Mouse (Mus musculus): ENCODE results near the gene Adcy6. TPM values are rescaled to one million over a fixed set of nuclear protein-coding genes. Genes with fewer than 3 reads are reported as not detected.

Gene Adcy6
- polyA plus RNA-seq (2015; fragmentation: Nextera tagmentation; extraction: Ambion mirVana) = 9.1 and 10.1 TPM in 2 replicates

DNA sequence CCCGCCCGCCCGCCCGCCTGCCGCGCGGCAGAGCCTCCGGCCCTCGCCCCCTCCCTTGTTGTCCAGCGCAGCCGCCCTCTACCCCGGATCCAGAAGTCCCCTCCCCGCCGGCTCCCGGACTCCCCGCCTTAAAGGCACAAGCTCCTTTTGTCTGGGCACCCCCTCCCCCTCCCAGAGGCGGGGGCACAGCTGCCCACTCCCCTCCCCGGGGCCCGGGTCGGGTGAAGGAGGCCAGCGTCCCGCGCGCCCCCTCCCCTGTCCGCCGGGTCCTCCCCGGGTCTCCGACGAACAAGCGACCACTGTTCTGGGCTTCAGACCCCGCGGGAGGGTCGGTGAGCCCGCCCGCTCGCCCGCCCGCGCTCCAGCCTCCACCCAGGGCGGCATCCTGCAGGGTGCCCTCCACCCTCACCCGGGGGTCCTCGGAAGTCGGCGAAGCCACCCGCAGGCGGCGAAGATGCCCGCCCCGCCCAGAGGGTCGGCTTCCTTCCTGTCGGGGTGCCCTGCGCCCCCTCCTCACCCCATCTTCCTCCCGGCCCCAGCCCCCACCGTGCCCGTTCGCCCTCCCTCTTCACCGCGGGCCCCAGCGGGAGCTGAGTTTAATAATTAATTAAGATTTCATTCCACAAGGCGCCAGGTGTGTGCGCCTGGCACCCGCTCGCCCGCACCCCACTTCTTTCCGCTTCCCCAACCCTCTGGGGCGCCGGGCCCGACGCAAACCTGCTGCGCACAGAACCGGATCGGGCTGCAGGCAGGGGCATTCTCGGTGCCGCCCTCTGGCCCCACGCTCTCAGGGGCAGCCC lies at the start of gene Adcy6:
Gene Adcy6, minus strand, starts transcription at position 746 of the 800 bp plus-strand sequence.
- peak within 1 kb of the TSS; percentile 92 for H3K9ac ChIP-seq (ENCODE audit: low read depth, low read length)
- peak within 1 kb of the TSS; percentile 88 for H3K27ac ChIP-seq (ENCODE audit: low read depth, low read length)
- H3K4me3 ChIP-seq (ENCODE audit: low read length) = peak within 1 kb of the TSS; percentile 90
- H3K4me1 ChIP-seq (ENCODE audit: control insufficient read depth, insufficient read depth, low read depth, low read length) = peaks cover 24% of the 10 kb centered on the region
- peak; percentile 90 for ATAC-seq
- WGBS = under 1% methylated on average over 41 of the region's 75 CpGs
- no peaks in the 10 kb centered on the region for H3K27me3 ChIP-seq (replicated peaks; ENCODE audit: control insufficient read depth, insufficient read depth, low read length)
- peak within 1 kb of the TSS; percentile 61 for H3K4me2 ChIP-seq (ENCODE audit: low read length)
- H3K9me3 ChIP-seq (ENCODE audit: control insufficient read depth, low read length) = no peaks in the 10 kb centered on the region
- H3K36me3 ChIP-seq (ENCODE audit: control insufficient read depth, insufficient read depth, low read length) = no peaks in the 10 kb centered on the region

DNA sequence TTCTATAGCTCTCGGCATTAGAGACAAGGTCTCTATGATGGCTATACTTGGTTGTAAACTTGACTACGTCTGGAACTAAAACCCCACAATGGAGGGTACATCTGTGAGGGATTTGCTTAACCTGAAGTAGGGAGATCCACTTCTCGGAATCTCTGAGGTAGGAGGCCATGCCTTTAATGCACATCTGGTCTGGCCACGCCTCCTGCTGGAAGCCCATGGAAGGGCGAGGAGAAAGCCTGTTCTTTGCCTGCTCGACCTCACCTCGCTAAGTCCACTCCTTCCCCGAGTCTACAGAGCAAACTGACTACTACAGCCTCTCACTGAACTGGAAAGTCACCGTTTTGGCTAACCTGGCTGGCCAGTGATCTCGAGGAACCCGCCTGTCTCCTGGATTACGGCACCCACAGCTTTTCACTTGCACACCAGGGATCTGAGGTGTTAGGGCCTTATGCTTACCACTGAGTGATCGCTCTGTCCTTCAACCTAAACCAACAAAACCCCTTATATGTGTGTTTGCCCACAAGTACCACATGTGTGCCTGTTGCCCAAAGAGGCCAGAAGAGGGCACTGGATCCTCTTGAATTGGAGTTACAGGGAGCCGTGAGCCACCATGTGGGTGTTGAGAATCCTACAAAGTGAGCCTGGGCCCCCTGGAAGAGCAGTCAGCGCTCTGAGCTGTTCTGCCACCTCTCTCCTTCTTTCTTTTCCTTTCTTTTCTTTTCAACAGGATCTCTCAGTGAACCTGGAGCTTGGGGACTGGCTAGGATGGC lies 47.3 kb upstream of the Adcy6 start:
- no peak overlapping the region for H3K4me3 ChIP-seq (ENCODE audit: low read length)
- WGBS = 87% methylated on average over 15 of the region's 15 CpGs
- H3K27me3 ChIP-seq (replicated peaks; ENCODE audit: control insufficient read depth, insufficient read depth, low read length) = no peaks in the 10 kb centered on the region
- H3K4me1 ChIP-seq (ENCODE audit: control insufficient read depth, insufficient read depth, low read depth, low read length) = peaks cover 6% of the 10 kb centered on the region
- no peak overlapping the region for H3K9ac ChIP-seq (ENCODE audit: low read depth, low read length)
- H3K27ac ChIP-seq (ENCODE audit: low read depth, low read length) = no peak overlapping the region
- no peak overlapping the region for H3K4me2 ChIP-seq (ENCODE audit: low read length)
- peaks cover 47% of the 10 kb centered on the region for H3K36me3 ChIP-seq (ENCODE audit: control insufficient read depth, insufficient read depth, low read length)
- no peak for ATAC-seq
- no peaks in the 10 kb centered on the region for H3K9me3 ChIP-seq (ENCODE audit: control insufficient read depth, low read length)

DNA sequence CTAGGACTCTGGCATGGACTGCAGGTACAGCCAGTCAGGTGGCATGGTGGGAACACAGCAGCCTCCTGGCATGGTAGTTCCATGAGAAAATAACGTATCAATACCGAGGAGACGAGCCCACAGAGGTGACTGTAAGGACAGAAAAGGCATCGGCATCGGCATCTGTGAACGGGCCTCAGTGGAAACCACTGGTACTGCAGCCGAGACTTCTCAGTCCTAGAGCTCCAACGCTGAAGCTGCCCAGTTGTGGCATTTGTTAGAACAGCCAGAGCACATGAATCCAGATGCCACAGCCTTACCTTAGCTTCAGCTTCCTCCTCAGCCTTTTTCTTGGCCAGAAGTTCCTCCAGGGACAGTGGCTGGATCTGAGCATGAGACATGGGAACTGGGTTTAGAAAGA lies 42.3 kb upstream of the Adcy6 start:
- Histone ChIP-seq H3K27ac (ENCODE audit: low read depth, low read length) (no peak overlapping the region), H3K9ac (ENCODE audit: low read depth, low read length) (no peak overlapping the region), H3K27me3 (replicated peaks; ENCODE audit: control insufficient read depth, insufficient read depth, low read length) (no peaks in the 10 kb centered on the region), H3K4me2 (ENCODE audit: low read length) (no peak overlapping the region), H3K4me1 (ENCODE audit: control insufficient read depth, insufficient read depth, low read depth, low read length) (no peaks in the 10 kb centered on the region), H3K36me3 (ENCODE audit: control insufficient read depth, insufficient read depth, low read length) (peaks cover 71% of the 10 kb centered on the region), H3K9me3 (ENCODE audit: control insufficient read depth, low read length) (no peaks in the 10 kb centered on the region), H3K4me3 (ENCODE audit: low read length) (no peak overlapping the region)
- WGBS = 97% methylated on average over 8 of the region's 8 CpGs
- no peak for ATAC-seq

DNA sequence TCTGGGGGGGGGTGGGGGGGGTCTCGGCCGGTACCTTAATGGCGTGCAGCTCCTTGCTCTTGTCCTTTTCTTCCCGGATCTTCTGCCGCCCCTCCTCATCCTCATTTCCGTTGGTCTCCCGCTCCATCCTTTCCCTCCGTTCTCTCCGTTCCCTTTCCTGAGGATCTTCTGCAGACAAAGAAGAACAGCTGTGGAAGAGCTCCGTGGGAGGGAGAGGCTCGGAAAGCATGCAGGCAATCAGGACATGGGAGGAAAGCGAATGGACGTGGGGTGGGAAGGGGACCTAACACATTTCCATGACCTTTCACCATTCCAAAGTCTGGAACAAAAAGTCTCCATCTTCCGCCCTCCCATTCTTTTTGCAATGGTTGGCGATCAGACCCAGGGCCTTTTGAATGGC lies 41.6 kb upstream of the Adcy6 start:
- Histone ChIP-seq H3K27ac (ENCODE audit: low read depth, low read length) (no peak overlapping the region), H3K9ac (ENCODE audit: low read depth, low read length) (no peak overlapping the region), H3K4me3 (ENCODE audit: low read length) (no peak overlapping the region), H3K4me1 (ENCODE audit: control insufficient read depth, insufficient read depth, low read depth, low read length) (no peaks in the 10 kb centered on the region), H3K9me3 (ENCODE audit: control insufficient read depth, low read length) (no peaks in the 10 kb centered on the region), H3K4me2 (ENCODE audit: low read length) (no peak overlapping the region), H3K27me3 (replicated peaks; ENCODE audit: control insufficient read depth, insufficient read depth, low read length) (no peaks in the 10 kb centered on the region), H3K36me3 (ENCODE audit: control insufficient read depth, insufficient read depth, low read length) (peaks cover 69% of the 10 kb centered on the region)
- ATAC-seq = no peak
- WGBS = 89% methylated on average over 15 of the region's 15 CpGs

DNA sequence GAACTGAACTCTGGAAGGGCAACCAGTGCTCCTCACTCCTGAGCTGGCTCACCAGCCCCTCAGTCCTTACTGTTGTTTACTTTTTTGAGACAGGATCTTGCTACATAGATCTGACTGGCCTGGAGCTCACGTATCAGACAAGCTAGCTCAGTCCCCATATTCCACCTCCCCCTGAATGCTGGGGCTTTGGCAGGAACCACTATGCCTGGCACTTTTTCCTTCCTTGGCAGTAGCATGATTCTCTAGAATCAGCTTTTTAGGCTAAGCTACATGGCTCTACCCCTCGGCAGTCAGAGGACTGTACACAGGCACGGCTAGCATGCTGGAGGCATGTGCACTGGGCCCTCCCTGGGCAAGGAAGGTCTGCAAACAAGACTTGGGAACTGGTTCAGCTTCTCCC lies 38.2 kb upstream of the Adcy6 start:
- Histone ChIP-seq H3K4me2 (ENCODE audit: low read length) (no peak overlapping the region), H3K27me3 (replicated peaks; ENCODE audit: control insufficient read depth, insufficient read depth, low read length) (no peaks in the 10 kb centered on the region), H3K4me1 (ENCODE audit: control insufficient read depth, insufficient read depth, low read depth, low read length) (no peaks in the 10 kb centered on the region), H3K27ac (ENCODE audit: low read depth, low read length) (no peak overlapping the region), H3K4me3 (ENCODE audit: low read length) (no peak overlapping the region), H3K9ac (ENCODE audit: low read depth, low read length) (no peak overlapping the region), H3K36me3 (ENCODE audit: control insufficient read depth, insufficient read depth, low read length) (peaks cover 82% of the 10 kb centered on the region), H3K9me3 (ENCODE audit: control insufficient read depth, low read length) (no peaks in the 10 kb centered on the region)
- ATAC-seq = no peak
- 94% methylated on average over 3 of the region's 3 CpGs for WGBS

DNA sequence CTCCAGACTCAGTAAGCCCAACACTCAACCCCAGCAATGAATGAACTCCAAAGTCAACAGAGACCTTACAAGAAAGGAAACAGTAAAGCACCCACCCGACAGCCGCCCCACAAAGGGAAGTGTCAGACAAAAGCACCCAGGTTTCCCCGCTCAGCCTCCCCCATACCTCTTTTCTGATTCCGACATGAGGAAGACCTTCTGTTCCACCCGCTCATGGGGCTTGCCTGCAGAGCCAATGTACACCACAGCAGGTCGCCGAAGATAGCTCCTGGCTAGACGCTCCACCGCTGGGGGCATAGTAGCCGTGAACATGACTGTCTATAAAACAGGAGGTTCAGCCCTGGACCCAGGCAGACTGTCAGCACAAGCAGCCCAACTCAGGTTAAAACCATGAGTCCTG lies 37.4 kb upstream of the Adcy6 start:
- WGBS = 79% methylated on average over 10 of the region's 10 CpGs
- no peaks in the 10 kb centered on the region for H3K27me3 ChIP-seq (replicated peaks; ENCODE audit: control insufficient read depth, insufficient read depth, low read length)
- H3K36me3 ChIP-seq (ENCODE audit: control insufficient read depth, insufficient read depth, low read length) = peaks cover 80% of the 10 kb centered on the region
- no peak overlapping the region for H3K4me3 ChIP-seq (ENCODE audit: low read length)
- no peaks in the 10 kb centered on the region for H3K4me1 ChIP-seq (ENCODE audit: control insufficient read depth, insufficient read depth, low read depth, low read length)
- H3K9ac ChIP-seq (ENCODE audit: low read depth, low read length) = no peak overlapping the region
- H3K9me3 ChIP-seq (ENCODE audit: control insufficient read depth, low read length) = no peaks in the 10 kb centered on the region
- H3K27ac ChIP-seq (ENCODE audit: low read depth, low read length) = no peak overlapping the region
- H3K4me2 ChIP-seq (ENCODE audit: low read length) = no peak overlapping the region
- ATAC-seq = no peak

DNA sequence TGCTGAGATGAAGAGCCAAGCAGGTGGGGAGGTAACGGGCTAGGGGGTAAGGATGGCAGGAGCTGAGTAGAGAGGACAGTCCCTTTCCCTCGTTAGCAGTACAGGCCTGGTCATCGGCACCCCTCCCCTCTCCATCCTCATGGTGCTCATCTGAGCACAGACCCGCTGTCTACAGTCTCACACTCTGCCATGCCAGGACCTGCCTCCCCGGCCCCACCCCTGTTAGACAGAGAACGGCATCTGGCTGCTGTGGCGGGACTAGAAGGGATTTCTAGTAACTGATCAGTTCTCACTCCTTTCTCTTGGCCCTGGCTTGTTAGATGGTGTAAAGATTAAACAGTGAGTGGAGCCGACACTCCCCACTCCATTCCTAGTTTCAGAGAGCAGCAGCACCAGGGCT lies 36.9 kb upstream of the Adcy6 start:
- WGBS = 89% methylated on average over 8 of the region's 8 CpGs

DNA sequence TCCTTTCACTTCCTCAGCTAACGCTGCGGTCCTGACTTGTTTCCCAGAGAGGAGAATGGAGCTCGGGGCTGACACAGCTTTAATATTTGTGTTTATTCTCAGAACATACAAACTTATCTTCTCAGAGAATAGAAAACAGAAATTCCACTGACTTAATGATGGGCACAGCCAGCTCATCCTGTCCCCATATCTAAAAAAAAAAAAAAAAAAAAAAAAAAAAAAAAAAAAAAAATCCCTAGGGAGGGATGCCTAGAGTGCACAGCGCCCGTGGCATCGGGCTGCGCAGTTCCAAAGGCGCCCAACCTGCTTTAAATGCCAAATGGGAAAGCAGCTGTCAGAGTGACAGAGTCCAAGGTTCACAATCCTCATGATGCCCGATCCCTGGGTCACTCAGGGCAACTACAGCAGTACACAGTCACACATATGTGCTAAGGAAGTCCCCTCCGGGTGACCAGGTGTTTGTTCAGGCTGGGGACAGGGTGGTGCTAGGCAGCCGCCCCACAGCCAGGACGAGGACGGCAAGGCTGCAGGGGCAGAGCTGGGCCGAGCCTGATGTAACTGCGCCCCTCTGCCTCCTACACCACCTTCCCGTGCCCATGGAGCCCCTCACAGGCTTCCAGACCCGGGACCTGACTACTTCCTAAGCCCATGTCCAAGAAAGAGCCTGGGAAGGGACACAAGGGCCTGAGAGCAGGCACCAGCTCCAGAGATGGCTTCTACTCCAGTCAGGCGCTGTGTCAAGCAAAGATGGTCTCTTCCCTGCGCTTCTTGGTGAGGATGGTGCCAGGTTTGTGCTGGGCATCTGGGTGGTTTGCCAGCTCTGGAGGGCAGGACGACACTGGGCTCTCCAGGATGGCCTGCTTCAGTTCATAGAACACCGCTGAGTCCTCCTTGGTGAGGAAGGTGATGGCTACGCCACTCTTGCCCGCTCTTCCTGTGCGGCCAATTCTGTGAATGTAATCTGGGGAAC lies 35.5 kb upstream of the Adcy6 start:
- Histone ChIP-seq H3K36me3 (ENCODE audit: control insufficient read depth, insufficient read depth, low read length) (peaks cover 75% of the 10 kb centered on the region), H3K27ac (ENCODE audit: low read depth, low read length) (no peak overlapping the region), H3K4me3 (ENCODE audit: low read length) (no peak overlapping the region), H3K4me1 (ENCODE audit: control insufficient read depth, insufficient read depth, low read depth, low read length) (no peaks in the 10 kb centered on the region), H3K4me2 (ENCODE audit: low read length) (no peak overlapping the region), H3K27me3 (replicated peaks; ENCODE audit: control insufficient read depth, insufficient read depth, low read length) (no peaks in the 10 kb centered on the region), H3K9me3 (ENCODE audit: control insufficient read depth, low read length) (no peaks in the 10 kb centered on the region), H3K9ac (ENCODE audit: low read depth, low read length) (no peak overlapping the region)
- WGBS = 86% methylated on average over 24 of the region's 24 CpGs
- no peak for ATAC-seq

More for the DNA sequence above, 36.9 kb upstream of the Adcy6 start:
- ATAC-seq = peak; percentile 46; the same call in 1 of the 2 replicates
- Histone ChIP-seq H3K9me3 (ENCODE audit: control insufficient read depth, low read length) (no peaks in the 10 kb centered on the region), H3K4me2 (ENCODE audit: low read length) (no peak overlapping the region), H3K27ac (ENCODE audit: low read depth, low read length) (no peak overlapping the region), H3K9ac (ENCODE audit: low read depth, low read length) (no peak overlapping the region), H3K4me1 (ENCODE audit: control insufficient read depth, insufficient read depth, low read depth, low read length) (no peaks in the 10 kb centered on the region), H3K27me3 (replicated peaks; ENCODE audit: control insufficient read depth, insufficient read depth, low read length) (no peaks in the 10 kb centered on the region), H3K36me3 (ENCODE audit: control insufficient read depth, insufficient read depth, low read length) (peaks cover 77% of the 10 kb centered on the region), H3K4me3 (ENCODE audit: low read length) (no peak overlapping the region)

Measured in hindbrain, embryonic 16.5 days (tissue).